Mouse (Mus musculus) lung, adult 18-20 months (tissue): Measurements from ENCODE around the gene Cyp4a32.
A peak's percentile ranks its signal among the peaks of the same experiment; 100 is the strongest.

Experiments used
- DNase-seq, 2 experiments: peaks; one replicate each; pipeline ENCODE4 v3.0.0; 2022; ENCODE audit warnings: mixed read lengths in 2 of 2

The Cyp4a32 gene

GRCm38 (mm10) chr4:115657104-115657866 lies 56.5 kb downstream of the Cyp4a32 start:
- DNase-seq = peak; percentile 66 to 71

- no peak for DNase-seq
These were observed 57.1 kb downstream of the Cyp4a32 start for GRCm38 (mm10) chr4:115657867-115658249.

- DNase-seq = peak; percentile 32 to 56
These were observed 58.4 kb downstream of the Cyp4a32 start for GRCm38 (mm10) chr4:115659190-115659589.
